Mouse (Mus musculus) liver, adult 2 months (tissue): ENCODE data around the gene Olfr986.

Experiments used
- CTCF ChIP-seq: fragments of 200-500 bp; IDR thresholded peaks from 2 replicates; pipeline ENCODE4 v1.5.1; 2011; ENCODE audit warnings: low read depth, low read length, control low read depth
- POLR2A ChIP-seq: fragments of 200-500 bp; IDR thresholded peaks from 2 replicates; pipeline ENCODE4 v1.6.1; 2011; ENCODE audit warnings: low read length, control low read depth; ENCODE audit not compliant: insufficient read depth; ENCODE audit errors: extremely low read depth

DNA sequence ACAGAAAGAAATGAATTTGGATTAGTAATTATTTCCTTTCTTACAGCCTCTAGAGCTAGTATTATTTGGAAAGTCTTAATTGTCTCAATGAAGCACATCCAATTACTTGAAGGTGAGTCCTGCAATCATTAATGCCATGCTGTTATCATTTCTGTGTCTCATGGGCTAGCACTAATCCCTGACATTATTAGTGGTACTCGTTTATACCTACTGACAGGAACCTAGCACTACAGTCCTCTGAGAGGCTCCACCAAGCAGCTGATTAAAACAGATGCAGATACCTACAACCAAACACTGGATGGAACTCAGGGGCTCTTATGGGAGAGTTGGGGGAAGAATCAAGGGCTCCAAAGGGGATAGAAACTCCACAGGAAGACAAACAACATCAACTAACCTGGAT, 39.2 kb upstream of the Olfr986 start:
- TF ChIP-seq CTCF (no peak), POLR2A (no peak)
